Mouse (Mus musculus): ENCODE measurements around the gene Cbs. TPM values are rescaled to one million over a fixed set of nuclear protein-coding genes. Genes with fewer than 3 reads are reported as not detected.

The Cbs gene
- polyA plus RNA-seq (2014; fragmentation: Nextera tagmentation; extraction: Ambion mirVana) = 7.3 and 8.3 TPM in 2 replicates

GRCm38 (mm10) chr17:31636942-31637811 lies at the start of gene Cbs:
Cbs (minus strand) TSS chr17:31637238.
- DNase-seq (ENCODE audit: low spot score) (peak; percentile 78), ATAC-seq (replicated peaks; ENCODE audit: low FRiP score) (peak; percentile 85)
- 2% methylated on average over 61 of the region's 61 CpGs for WGBS
- Histone ChIP-seq H3K4me1 (replicated peaks; ENCODE audit: control insufficient read depth, insufficient read depth, low read length) (peaks cover 3% of the 10 kb centered on the region), H3K9ac (ENCODE audit: low read depth, low read length) (peak within 1 kb of the TSS; percentile 42), H3K4me3 (ENCODE audit: low read depth, low read length) (peak within 1 kb of the TSS; percentile 56), H3K27ac (ENCODE audit: low read depth, low read length) (no peak within 1 kb of the TSS), H3K36me3 (ENCODE audit: control insufficient read depth, insufficient read depth, low read length) (no peaks in the 10 kb centered on the region), H3K9me3 (ENCODE audit: control insufficient read depth, low read length) (no peaks in the 10 kb centered on the region), H3K27me3 (replicated peaks; ENCODE audit: control insufficient read depth, insufficient read depth, low read length) (peaks cover 18% of the 10 kb centered on the region), H3K4me2 (peak within 1 kb of the TSS; percentile 93)

- ATAC-seq (replicated peaks; ENCODE audit: low FRiP score) (no peak), DNase-seq (ENCODE audit: low spot score) (no peak)
- 46% methylated on average over 3 of the region's 3 CpGs for WGBS
- Histone ChIP-seq H3K4me3 (ENCODE audit: low read depth, low read length) (no peak overlapping the region), H3K9me3 (ENCODE audit: control insufficient read depth, low read length) (no peaks in the 10 kb centered on the region), H3K27ac (ENCODE audit: low read depth, low read length) (peak overlapping the region; percentile 54), H3K36me3 (ENCODE audit: control insufficient read depth, insufficient read depth, low read length) (no peaks in the 10 kb centered on the region), H3K4me2 (no peak overlapping the region), H3K27me3 (replicated peaks; ENCODE audit: control insufficient read depth, insufficient read depth, low read length) (no peaks in the 10 kb centered on the region; the same call in 1 of the 2 replicates), H3K4me1 (replicated peaks; ENCODE audit: control insufficient read depth, insufficient read depth, low read length) (peaks cover 6% of the 10 kb centered on the region; the same call in 1 of the 2 replicates), H3K9ac (ENCODE audit: low read depth, low read length) (no peak overlapping the region)
Measured at GRCm38 (mm10) chr17:31686225-31686564, 49.2 kb upstream of the Cbs start.

- Histone ChIP-seq H3K27me3 (replicated peaks; ENCODE audit: control insufficient read depth, insufficient read depth, low read length) (no peaks in the 10 kb centered on the region), H3K9me3 (ENCODE audit: control insufficient read depth, low read length) (no peaks in the 10 kb centered on the region), H3K36me3 (ENCODE audit: control insufficient read depth, insufficient read depth, low read length) (no peaks in the 10 kb centered on the region), H3K4me2 (peak overlapping the region; percentile 19; the same call in 1 of the 2 replicates), H3K4me1 (replicated peaks; ENCODE audit: control insufficient read depth, insufficient read depth, low read length) (peaks cover 6% of the 10 kb centered on the region; the same call in 1 of the 2 replicates), H3K9ac (ENCODE audit: low read depth, low read length) (no peak overlapping the region), H3K27ac (ENCODE audit: low read depth, low read length) (peak overlapping the region; percentile 54), H3K4me3 (ENCODE audit: low read depth, low read length) (no peak overlapping the region)
- DNase-seq (ENCODE audit: low spot score) (peak; percentile 74), ATAC-seq (replicated peaks; ENCODE audit: low FRiP score) (0 out of 2 replicates have a peak, but pooled peaks have one; percentile 20)
- WGBS = 19% methylated on average over 17 of the region's 17 CpGs
Measured at GRCm38 (mm10) chr17:31685514-31686224, 48.6 kb upstream of the Cbs start.

GRCm38 (mm10) chr17:31680450-31680849 lies 43.4 kb upstream of the Cbs start:
- no peak for ATAC-seq (replicated peaks; ENCODE audit: low FRiP score)

GRCm38 (mm10) chr17:31677507-31677906 lies 40.5 kb upstream of the Cbs start, which contains the start of gene Cryaa:
Cryaa (plus strand) TSS chr17:31677807.
- DNase-seq (ENCODE audit: low spot score) (no peak), ATAC-seq (replicated peaks; ENCODE audit: low FRiP score) (no peak)
- Histone ChIP-seq H3K9me3 (ENCODE audit: control insufficient read depth, low read length) (no peaks in the 10 kb centered on the region), H3K36me3 (ENCODE audit: control insufficient read depth, insufficient read depth, low read length) (no peaks in the 10 kb centered on the region), H3K9ac (ENCODE audit: low read depth, low read length) (no peak within 1 kb of the TSS), H3K4me3 (ENCODE audit: low read depth, low read length) (no peak within 1 kb of the TSS), H3K4me1 (replicated peaks; ENCODE audit: control insufficient read depth, insufficient read depth, low read length) (no peaks in the 10 kb centered on the region), H3K27me3 (replicated peaks; ENCODE audit: control insufficient read depth, insufficient read depth, low read length) (peaks cover 5% of the 10 kb centered on the region; the same call in 1 of the 2 replicates), H3K27ac (ENCODE audit: low read depth, low read length) (no peak within 1 kb of the TSS), H3K4me2 (no peak within 1 kb of the TSS)
- WGBS = 74% methylated on average over 8 of the region's 8 CpGs

More at GRCm38 (mm10) chr17:31680450-31680849, 43.4 kb upstream of the Cbs start:
- no peak for DNase-seq (ENCODE audit: low spot score)
- Histone ChIP-seq H3K36me3 (ENCODE audit: control insufficient read depth, insufficient read depth, low read length) (no peaks in the 10 kb centered on the region), H3K9me3 (ENCODE audit: control insufficient read depth, low read length) (no peaks in the 10 kb centered on the region), H3K27ac (ENCODE audit: low read depth, low read length) (no peak overlapping the region), H3K9ac (ENCODE audit: low read depth, low read length) (no peak overlapping the region), H3K4me1 (replicated peaks; ENCODE audit: control insufficient read depth, insufficient read depth, low read length) (no peaks in the 10 kb centered on the region), H3K4me2 (no peak overlapping the region), H3K4me3 (ENCODE audit: low read depth, low read length) (no peak overlapping the region), H3K27me3 (replicated peaks; ENCODE audit: control insufficient read depth, insufficient read depth, low read length) (peaks cover 5% of the 10 kb centered on the region; the same call in 1 of the 2 replicates)
- WGBS = 39% methylated on average over 2 of the region's 2 CpGs

- no peaks in the 10 kb centered on the region for H3K36me3 ChIP-seq (ENCODE audit: control insufficient read depth, insufficient read depth, low read length)
- no peak overlapping the region for H3K9ac ChIP-seq (ENCODE audit: low read depth, low read length)
- no peak overlapping the region for H3K27ac ChIP-seq (ENCODE audit: low read depth, low read length)
- H3K9me3 ChIP-seq (ENCODE audit: control insufficient read depth, low read length) = no peaks in the 10 kb centered on the region
- WGBS = 63% methylated on average over 1 of the region's 1 CpGs
- H3K27me3 ChIP-seq (replicated peaks; ENCODE audit: control insufficient read depth, insufficient read depth, low read length) = peaks cover 5% of the 10 kb centered on the region; the same call in 1 of the 2 replicates
- no peak overlapping the region for H3K4me3 ChIP-seq (ENCODE audit: low read depth, low read length)
- no peak for ATAC-seq (replicated peaks; ENCODE audit: low FRiP score)
- DNase-seq (ENCODE audit: low spot score) = no peak
- no peak overlapping the region for H3K4me2 ChIP-seq
- no peaks in the 10 kb centered on the region for H3K4me1 ChIP-seq (replicated peaks; ENCODE audit: control insufficient read depth, insufficient read depth, low read length)
Measured at GRCm38 (mm10) chr17:31674426-31674825, 37.4 kb upstream of the Cbs start.

GRCm38 (mm10) chr17:31672279-31672678 lies 35.2 kb upstream of the Cbs start:
- 70% methylated on average over 12 of the region's 12 CpGs for WGBS
- Histone ChIP-seq H3K9ac (ENCODE audit: low read depth, low read length) (no peak overlapping the region), H3K4me1 (replicated peaks; ENCODE audit: control insufficient read depth, insufficient read depth, low read length) (no peaks in the 10 kb centered on the region), H3K9me3 (ENCODE audit: control insufficient read depth, low read length) (no peaks in the 10 kb centered on the region), H3K27ac (ENCODE audit: low read depth, low read length) (no peak overlapping the region), H3K4me2 (no peak overlapping the region), H3K4me3 (ENCODE audit: low read depth, low read length) (no peak overlapping the region), H3K36me3 (ENCODE audit: control insufficient read depth, insufficient read depth, low read length) (no peaks in the 10 kb centered on the region), H3K27me3 (replicated peaks; ENCODE audit: control insufficient read depth, insufficient read depth, low read length) (no peaks in the 10 kb centered on the region; the same call in 1 of the 2 replicates)
- DNase-seq (ENCODE audit: low spot score) = no peak
- ATAC-seq (replicated peaks; ENCODE audit: low FRiP score) = no peak

GRCm38 (mm10) chr17:31671698-31672097 lies 34.7 kb upstream of the Cbs start:
- DNase-seq (ENCODE audit: low spot score) (no peak), ATAC-seq (replicated peaks; ENCODE audit: low FRiP score) (no peak)
- H3K27ac ChIP-seq (ENCODE audit: low read depth, low read length) = no peak overlapping the region
- H3K36me3 ChIP-seq (ENCODE audit: control insufficient read depth, insufficient read depth, low read length) = no peaks in the 10 kb centered on the region
- H3K27me3 ChIP-seq (replicated peaks; ENCODE audit: control insufficient read depth, insufficient read depth, low read length) = no peaks in the 10 kb centered on the region
- no peak overlapping the region for H3K4me2 ChIP-seq
- no peaks in the 10 kb centered on the region for H3K4me1 ChIP-seq (replicated peaks; ENCODE audit: control insufficient read depth, insufficient read depth, low read length)
- WGBS = 76% methylated on average over 8 of the region's 8 CpGs
- no peak overlapping the region for H3K9ac ChIP-seq (ENCODE audit: low read depth, low read length)
- no peak overlapping the region for H3K4me3 ChIP-seq (ENCODE audit: low read depth, low read length)
- no peaks in the 10 kb centered on the region for H3K9me3 ChIP-seq (ENCODE audit: control insufficient read depth, low read length)
